Mouse (Mus musculus): Measurements from ENCODE around the gene Wbp1l. TPM values are rescaled to one million over a fixed set of nuclear protein-coding genes. Genes with fewer than 3 reads are reported as not detected.

The Wbp1l gene
- total and polyA plus RNA-seq, 3 experiments, result 52.9 to 70.0 TPM; not detected in 1

- Histone ChIP-seq H3K4me3 (ENCODE audit: control insufficient read depth in 1 of 2, insufficient read depth in 1 of 2, low read depth in 2 of 2, low read length in 2 of 2) (no peak overlapping the region), H3K27ac (ENCODE audit: control insufficient read depth, low read depth, low read length) (no peak overlapping the region), H3K9me3 (replicated peaks; ENCODE audit: insufficient read depth, low read length) (no peaks in the 10 kb centered on the region), H3K79me2 (ENCODE audit: control insufficient read depth, insufficient read depth, low read length, poor library complexity) (no peaks in the 10 kb centered on the region), H3K4me1 (ENCODE audit: control insufficient read depth in 1 of 2, insufficient read depth in 2 of 2, low read length in 2 of 2) (no peaks in the 10 kb centered on the region), H3K36me3 (ENCODE audit: control insufficient read depth in 1 of 2, insufficient read depth in 2 of 2, low read length in 2 of 2) (peaks cover 0 to 9% of the 10 kb centered on the region in 2 experiments; a peak in 2 of 4 replicates), H3K9ac (ENCODE audit: control insufficient read depth, low read depth, low read length, poor library complexity, severe bottlenecking) (no peak overlapping the region), H3K27me3 (ENCODE audit: control insufficient read depth in 1 of 2, insufficient read depth in 2 of 2, low read length in 2 of 2) (no peaks in the 10 kb centered on the region)
- no peak for TF ChIP-seq RAD21 (IDR thresholded peaks at IDR 0.05; ENCODE audit: low read depth, low read length)
- TF ChIP-seq TBP (IDR thresholded peaks at IDR 0.05; ENCODE audit: low read depth, low read length), result no peak
- TF ChIP-seq ETS1 (IDR thresholded peaks at IDR 0.05; ENCODE audit: low read depth, low read length), result no peak
- TF ChIP-seq GATA1 (IDR thresholded peaks at IDR 0.05; ENCODE audit: low read depth, low read length), result no peak
- no peak for TF ChIP-seq ZMIZ1 (IDR thresholded peaks at IDR 0.05; ENCODE audit: low read depth, low read length)
- no peak for TF ChIP-seq USF1 (IDR thresholded peaks at IDR 0.05; ENCODE audit: low read depth, low read length)
- TF ChIP-seq MAFK (IDR thresholded peaks at IDR 0.05; ENCODE audit: borderline replicate concordance, low read depth, low read length), result no peak
- no peak for TF ChIP-seq POLR2AphosphoS5 (IDR thresholded peaks at IDR 0.05; ENCODE audit: borderline replicate concordance, low read depth, low read length)
- no peak for TF ChIP-seq MEF2A (IDR thresholded peaks at IDR 0.05; ENCODE audit: extremely low read depth, insufficient replicate concordance, low read depth, low read length, poor library complexity, severe bottlenecking)
- TF ChIP-seq BHLHE40 (IDR thresholded peaks at IDR 0.05; ENCODE audit: borderline replicate concordance, low read depth, low read length), result no peak
- no peak for TF ChIP-seq TCF12 (IDR thresholded peaks at IDR 0.05; ENCODE audit: low read depth, low read length)
- TF ChIP-seq GABPA (IDR thresholded peaks at IDR 0.05; ENCODE audit: low read depth, low read length), result no peak
- no peak for TF ChIP-seq MAX (IDR thresholded peaks at IDR 0.05; ENCODE audit: low read length)
- no peak for TF ChIP-seq RCOR1 (IDR thresholded peaks at IDR 0.05; ENCODE audit: low read depth, low read length)
- TF ChIP-seq EP300 (IDR thresholded peaks at IDR 0.05; ENCODE audit: low read depth in 1 of 2, low read length in 2 of 2), result no peak
- no peak for DNase-seq (ENCODE audit: low read depth, low spot score)
Observed at GRCm38 (mm10) chr19:46643236-46643635, 44.4 kb downstream of the Wbp1l start.

GRCm38 (mm10) chr19:46644343-46644792, 45.5 kb downstream of the Wbp1l start:
- Histone ChIP-seq H3K9me3 (replicated peaks; ENCODE audit: insufficient read depth, low read length) (no peaks in the 10 kb centered on the region), H3K27ac (ENCODE audit: control insufficient read depth, low read depth, low read length) (no peak overlapping the region), H3K9ac (ENCODE audit: control insufficient read depth, low read depth, low read length, poor library complexity, severe bottlenecking) (no peak overlapping the region), H3K36me3 (ENCODE audit: control insufficient read depth in 1 of 2, insufficient read depth in 2 of 2, low read length in 2 of 2) (peaks cover 0 to 4% of the 10 kb centered on the region in 2 experiments; a peak in 2 of 4 replicates), H3K4me1 (ENCODE audit: control insufficient read depth in 1 of 2, insufficient read depth in 2 of 2, low read length in 2 of 2) (no peaks in the 10 kb centered on the region), H3K79me2 (ENCODE audit: control insufficient read depth, insufficient read depth, low read length, poor library complexity) (no peaks in the 10 kb centered on the region), H3K4me3 (ENCODE audit: control insufficient read depth in 1 of 2, insufficient read depth in 1 of 2, low read depth in 2 of 2, low read length in 2 of 2) (no peak overlapping the region), H3K27me3 (ENCODE audit: control insufficient read depth in 1 of 2, insufficient read depth in 2 of 2, low read length in 2 of 2) (no peaks in the 10 kb centered on the region)
- no peak for DNase-seq (ENCODE audit: low read depth, low spot score)
- no peak for TF ChIP-seq ZKSCAN1 (IDR thresholded peaks at IDR 0.05; ENCODE audit: low read depth, low read length)
- TF ChIP-seq NRF1 (IDR thresholded peaks at IDR 0.05; ENCODE audit: insufficient read depth, low read depth, low read length, poor library complexity, severe bottlenecking), result no peak
- no peak for TF ChIP-seq E2F4 (IDR thresholded peaks at IDR 0.05; ENCODE audit: borderline replicate concordance, low read depth, low read length)
- no peak for TF ChIP-seq MYB (IDR thresholded peaks at IDR 0.05; ENCODE audit: low read depth, low read length)
- TF ChIP-seq EP300 (IDR thresholded peaks at IDR 0.05; ENCODE audit: low read depth in 1 of 2, low read length in 2 of 2), result no peak
- no peak for TF ChIP-seq TCF12 (IDR thresholded peaks at IDR 0.05; ENCODE audit: low read depth, low read length)
- TF ChIP-seq POLR2AphosphoS5 (IDR thresholded peaks at IDR 0.05; ENCODE audit: borderline replicate concordance, low read depth, low read length), result no peak
- TF ChIP-seq ETS1 (IDR thresholded peaks at IDR 0.05; ENCODE audit: low read depth, low read length), result no peak
- no peak for TF ChIP-seq TAL1 (IDR thresholded peaks at IDR 0.05; ENCODE audit: low read length)
- no peak for TF ChIP-seq MEF2A (IDR thresholded peaks at IDR 0.05; ENCODE audit: extremely low read depth, insufficient replicate concordance, low read depth, low read length, poor library complexity, severe bottlenecking)

Data from MEL (cell line).